Mouse (Mus musculus) E14TG2a.4 (cell line): Measurements from ENCODE around the gene Tbx20.

Experiments used
- CTCF ChIP-seq: conservative IDR thresholded peaks from 2 replicates; pipeline ENCODE4 v1.5.1; 2014; ENCODE audit warnings: low read length
- NANOG ChIP-seq: IDR thresholded peaks from 2 replicates; pipeline ENCODE4 v1.6.1; 2014; ENCODE audit warnings: borderline replicate concordance, low read length, mixed read lengths

DNA sequence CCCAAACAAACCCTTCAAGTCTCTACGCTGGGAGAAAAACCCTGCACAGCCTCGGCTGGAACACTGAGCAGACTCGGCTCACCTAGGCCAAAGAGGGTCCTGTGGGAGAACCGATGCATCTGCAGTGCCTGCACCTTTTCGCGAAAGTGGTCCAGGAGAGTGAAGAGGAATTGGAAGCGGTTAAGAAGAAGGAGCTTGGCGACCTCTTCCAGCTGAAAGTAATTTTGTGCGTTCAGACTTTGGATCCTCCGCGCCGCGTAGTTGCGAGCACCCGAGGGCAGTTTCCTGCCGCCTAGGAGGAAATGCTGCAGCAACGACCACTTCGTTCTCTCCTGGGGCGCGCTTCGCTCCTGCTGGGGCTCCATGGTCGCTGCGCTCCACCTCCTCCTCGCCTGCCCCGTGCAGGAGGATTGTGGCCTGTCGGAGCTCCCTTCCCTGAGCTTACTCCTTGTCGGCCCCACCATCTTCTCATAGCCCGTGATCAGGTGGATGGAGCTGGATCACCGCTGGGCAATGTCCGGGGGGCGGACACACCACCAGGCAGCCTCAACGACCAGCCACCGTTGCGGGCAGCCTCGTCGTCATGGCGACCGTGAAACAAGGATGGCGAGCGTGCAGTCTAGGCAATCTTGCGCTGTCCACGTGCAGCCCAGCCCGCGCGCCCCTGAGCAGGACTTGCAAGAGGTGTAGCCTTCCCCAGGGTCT, 78.3 kb downstream of the Tbx20 start, which contains the start of gene Dpy19l2:
- TF ChIP-seq CTCF (no peak), NANOG (no peak)
